In genomic region chr12:55438058-55438457, GRCm38 (mm10) we compare ENCODE assay signal across 9 mouse cellular contexts. TPM values are rescaled to one million over a fixed set of nuclear protein-coding genes. Genes with fewer than 3 reads are reported as not detected.
A peak's percentile ranks its signal among the peaks of the same experiment; 100 is the strongest.
DNase-seq lines count a peak whose midpoint lies in the region; ATAC-seq and TF ChIP-seq lines count a peak whose summit lies in the region.
"Had no signal": no experiment of that assay in that cellular context is flagged by ENCODE, and none has a peak within 500 bp of the region (broad histone marks: within the 10 kb centered on the region; RNA-seq: fewer than 3 reads in every experiment).

No protein-coding gene starts in this region.

- H3K9me3 ChIP-seq in lung, embryonic 14.5 days (ENCODE audit: low read depth, low read length) = no peaks in the 10 kb centered on the region
- H3K9me3 ChIP-seq in forebrain, embryonic 14.5 days (replicated peaks; ENCODE audit: control insufficient read depth, low read length) = no peaks in the 10 kb centered on the region
- no peaks in the 10 kb centered on the region for H3K9me3 ChIP-seq in limb, embryonic 10.5 days (replicated peaks)
- no peaks in the 10 kb centered on the region for H3K9me3 ChIP-seq in stomach, embryonic 14.5 days (ENCODE audit: control insufficient read depth, low read depth, low read length)

- H3K4me1 ChIP-seq in lung, embryonic 14.5 days (ENCODE audit: insufficient read depth) = peaks cover 20% of the 10 kb centered on the region; the same call in 1 of the 2 replicates
- peaks cover 5% of the 10 kb centered on the region; the same call in 1 of the 2 replicates for H3K4me1 ChIP-seq in forebrain, embryonic 14.5 days (ENCODE audit: control insufficient read depth, insufficient read depth, low read length)
- H3K4me1 ChIP-seq in limb, embryonic 10.5 days = peaks cover 41% of the 10 kb centered on the region
- H3K4me1 ChIP-seq in stomach, embryonic 14.5 days (ENCODE audit: control insufficient read depth, insufficient read depth, low read length) = peaks cover 22% of the 10 kb centered on the region

- H3K27me3 ChIP-seq in lung, embryonic 14.5 days (ENCODE audit: insufficient read depth, low read length) = no peaks in the 10 kb centered on the region
- no peaks in the 10 kb centered on the region for H3K27me3 ChIP-seq in forebrain, embryonic 14.5 days (replicated peaks; ENCODE audit: control insufficient read depth, insufficient read depth, low read length)
- H3K27me3 ChIP-seq in limb, embryonic 10.5 days (ENCODE audit: low read depth, poor library complexity, severe bottlenecking) = no peaks in the 10 kb centered on the region
- H3K27me3 ChIP-seq in stomach, embryonic 14.5 days (ENCODE audit: control insufficient read depth, insufficient read depth, low read length) = no peaks in the 10 kb centered on the region

- no peak for DNase-seq in lung, embryonic 14.5 days
- no peak for DNase-seq in lung, postnatal 4 days
- no peak for DNase-seq in forebrain, embryonic 14.5 days (ENCODE audit: low spot score)
- DNase-seq in limb, embryonic 10.5 days (ENCODE audit: low spot score) = no peak
- DNase-seq in spleen, postnatal 10 days (ENCODE audit: low spot score in 2 of 2) = no peak
- no peak for DNase-seq in left cerebral cortex, postnatal 14 days (ENCODE audit: low spot score in 2 of 2)
- no peak for DNase-seq in adrenal gland, adult 18-20 months (ENCODE audit: low spot score in 2 of 2)
- DNase-seq: kidney, adult 2 months had no signal

- H3K4me2 ChIP-seq in lung, embryonic 14.5 days = peak overlapping the region; percentile 14
- peak overlapping the region; percentile 38 for H3K4me2 ChIP-seq in forebrain, embryonic 14.5 days (ENCODE audit: low read length)
- no peak overlapping the region for H3K4me2 ChIP-seq in stomach, embryonic 14.5 days (replicated peaks; ENCODE audit: low read depth, low read length)

- no peak overlapping the region for H3K4me3 ChIP-seq in lung, embryonic 14.5 days (ENCODE audit: low read depth, low read length)
- H3K4me3 ChIP-seq in forebrain, embryonic 14.5 days (ENCODE audit: low read depth, low read length) = no peak overlapping the region
- peak overlapping the region; percentile 33 for H3K4me3 ChIP-seq in limb, embryonic 10.5 days
- no peak overlapping the region for H3K4me3 ChIP-seq in stomach, embryonic 14.5 days (ENCODE audit: low read depth, low read length)

- 70% methylated on average over 10 of the region's 10 CpGs for WGBS in lung, embryonic 14.5 days
- WGBS in forebrain, embryonic 14.5 days = 66% methylated on average over 10 of the region's 10 CpGs
- WGBS in limb, embryonic 10.5 days = 74% methylated on average over 10 of the region's 10 CpGs
- WGBS in stomach, embryonic 14.5 days = 70% methylated on average over 10 of the region's 10 CpGs

- TF ChIP-seq CTCF in lung, embryonic 14.5 days (IDR thresholded peaks at IDR 0.05; ENCODE audit: low read depth) = no peak

- no peak overlapping the region for H3K9ac ChIP-seq in lung, embryonic 14.5 days
- peak overlapping the region; percentile 41 for H3K9ac ChIP-seq in forebrain, embryonic 14.5 days (ENCODE audit: low read length)
- no peak overlapping the region for H3K9ac ChIP-seq in stomach, embryonic 14.5 days (replicated peaks; ENCODE audit: low read depth, low read length)

- peak overlapping the region; percentile 0; the same call in 1 of the 2 replicates for H3K27ac ChIP-seq in lung, embryonic 14.5 days (ENCODE audit: low read depth)
- H3K27ac ChIP-seq in forebrain, embryonic 14.5 days (ENCODE audit: low read depth, low read length) = no peak overlapping the region
- peak overlapping the region; percentile 73 for H3K27ac ChIP-seq in limb, embryonic 10.5 days
- peak overlapping the region; percentile 11; the same call in 1 of the 2 replicates for H3K27ac ChIP-seq in stomach, embryonic 14.5 days (ENCODE audit: low read length)

- no peaks in the 10 kb centered on the region for H3K36me3 ChIP-seq in lung, embryonic 14.5 days (ENCODE audit: insufficient read depth)
- H3K36me3 ChIP-seq in forebrain, embryonic 14.5 days (ENCODE audit: control insufficient read depth, insufficient read depth, low read length) = no peaks in the 10 kb centered on the region
- no peaks in the 10 kb centered on the region for H3K36me3 ChIP-seq in limb, embryonic 10.5 days
- no peaks in the 10 kb centered on the region for H3K36me3 ChIP-seq in stomach, embryonic 14.5 days (ENCODE audit: control insufficient read depth, insufficient read depth, low read length)

- no peak for ATAC-seq in lung, embryonic 14.5 days (ENCODE audit: insufficient read depth)
- ATAC-seq in forebrain, embryonic 14.5 days = 0 out of 2 replicates have a peak, but pooled peaks have one; percentile 11
- ATAC-seq in stomach, embryonic 14.5 days (ENCODE audit: insufficient number of reproducible peaks, insufficient read depth, low FRiP score, low read depth) = no peak

- intact Hi-C loops in left cerebral cortex, postnatal 14 days (cut with DNase I) = loop anchor here (5.0 kb wide), 1 partner anchor 54 kb away; the partner anchor contains the start of gene Nfkbia

RNA-seq across cellular contexts. Expression of gene Psma6, which starts 54.0 kb away (rescaled TPM):
- polyA plus RNA-seq in lung, embryonic 14.5 days (2014; fragmentation: Nextera tagmentation; extraction: Ambion mirVana) = 423 and 432 TPM in 2 replicates
- polyA plus RNA-seq in forebrain, embryonic 14.5 days (2014; fragmentation: Nextera tagmentation; extraction: Ambion mirVana) = 482 and 544 TPM in 2 replicates
- polyA plus RNA-seq in limb, embryonic 10.5 days (2016; fragmentation: Nextera tagmentation; extraction: Ambion mirVana) = 499 and 560 TPM in 2 replicates
- 421 and 424 TPM in 2 replicates for polyA plus RNA-seq in stomach, embryonic 14.5 days (2014; fragmentation: Nextera tagmentation; extraction: Ambion mirVana)
- 100 to 1,000 TPM; 139 to 142 TPM for total RNA-seq in left cerebral cortex, postnatal 14 days (2021)
- total RNA-seq in adrenal gland, adult 18-20 months (2021) = 100 to 1,000 TPM; 230 to 239 TPM

RNA-seq across cellular contexts. Expression of gene Nfkbia, which starts 54.4 kb away (rescaled TPM):
- 81.0 and 93.6 TPM in 2 replicates for polyA plus RNA-seq in lung, embryonic 14.5 days (2014; fragmentation: Nextera tagmentation; extraction: Ambion mirVana)
- polyA plus RNA-seq in forebrain, embryonic 14.5 days (2014; fragmentation: Nextera tagmentation; extraction: Ambion mirVana) = 40.0 and 49.7 TPM in 2 replicates
- polyA plus RNA-seq in limb, embryonic 10.5 days (2016; fragmentation: Nextera tagmentation; extraction: Ambion mirVana) = 38.0 and 56.9 TPM in 2 replicates
- polyA plus RNA-seq in stomach, embryonic 14.5 days (2014; fragmentation: Nextera tagmentation; extraction: Ambion mirVana) = 91.8 and 95.4 TPM in 2 replicates
- 10 to 100 TPM; 28.3 to 46.4 TPM for total RNA-seq in left cerebral cortex, postnatal 14 days (2021)
- total RNA-seq in adrenal gland, adult 18-20 months (2021) = 100 to 1,000 TPM in 1 of 2 experiments, 10 to 100 TPM in 1; 72.4 to 107 TPM
